Mouse (Mus musculus) ES-E14 (cell line): Measurements from ENCODE around the gene 2310011J03Rik. TPM values are rescaled to one million over a fixed set of nuclear protein-coding genes. Genes with fewer than 3 reads are reported as not detected.
A peak's percentile ranks its signal among the peaks of the same experiment; 100 is the strongest.

ENCODE experiments used
- DNase-seq: peaks from one replicate; pipeline ENCODE4 v3.0.0-alpha.2; 2013; ENCODE audit warnings: low read depth, low spot score
- H3K27ac ChIP-seq: 2 replicates; pipeline ENCODE4 v1.5.1; 2012; ENCODE audit warnings: low read depth, mild to moderate bottlenecking, low read length, moderate library complexity, mixed read lengths; ENCODE audit not compliant: poor library complexity, insufficient read depth, severe bottlenecking
- H3K36me3 ChIP-seq: 2 replicates; pipeline ENCODE4 v1.6.1; 2012; ENCODE audit warnings: mild to moderate bottlenecking, low read length, moderate library complexity, mixed read lengths; ENCODE audit not compliant: control insufficient read depth, poor library complexity, insufficient read depth, severe bottlenecking
- H3K4me1 ChIP-seq, 2 experiments: fragments of 150-350 bp in 1 of 2; sonication (generic) in 1 of 2; 2 replicates each; pipeline ENCODE4 v1.6.1; 2012; ENCODE audit warnings: low read length in 2 of 2, mild to moderate bottlenecking in 1 of 2, mixed read lengths in 1 of 2; ENCODE audit not compliant: control insufficient read depth in 2 of 2, insufficient read depth in 2 of 2, poor library complexity in 1 of 2
- H3K4me3 ChIP-seq, 2 experiments: fragments of 150-350 bp in 1 of 2; sonication (generic) in 1 of 2; 2 replicates each; pipeline ENCODE4 v1.5.1; 2012; ENCODE audit warnings: low read length in 2 of 2, low read depth in 1 of 2, mild to moderate bottlenecking in 1 of 2, mixed read lengths in 1 of 2; ENCODE audit not compliant: insufficient read depth in 1 of 2, poor library complexity in 1 of 2, severe bottlenecking in 1 of 2
- H3K9ac ChIP-seq: 2 replicates; pipeline ENCODE4 v1.6.1; 2012; ENCODE audit warnings: low read depth, mild to moderate bottlenecking, low read length, mixed read lengths; ENCODE audit not compliant: poor library complexity, insufficient read depth, severe bottlenecking
- H3K9me3 ChIP-seq: fragments of 150-350 bp; sonication (generic); 2 replicates; pipeline ENCODE4 v1.6.1; 2012; ENCODE audit warnings: low read depth, mild to moderate bottlenecking, low read length; ENCODE audit not compliant: control insufficient read depth, insufficient read depth
- CHD2 ChIP-seq: IDR thresholded peaks from 2 replicates; pipeline ENCODE4 v1.6.1; 2014; ENCODE audit warnings: mild to moderate bottlenecking, low read depth, low read length, inconsistent platforms
- HCFC1 ChIP-seq: IDR thresholded peaks from 2 replicates; pipeline ENCODE4 v1.6.1; 2012; ENCODE audit warnings: low read length, inconsistent platforms, borderline replicate concordance; ENCODE audit not compliant: insufficient read depth
- MAFK ChIP-seq: IDR thresholded peaks from 2 replicates; pipeline ENCODE4 v1.6.1; 2014; ENCODE audit warnings: mild to moderate bottlenecking, low read depth, low read length, inconsistent platforms; ENCODE audit not compliant: insufficient read depth
- ZC3H11A ChIP-seq: IDR thresholded peaks from 2 replicates; pipeline ENCODE4 v1.6.1; 2012; ENCODE audit warnings: low read depth, mild to moderate bottlenecking, inconsistent platforms, low read length, borderline replicate concordance
- ZNF384 ChIP-seq: IDR thresholded peaks from 2 replicates; pipeline ENCODE4 v1.6.1; 2012; ENCODE audit warnings: low read depth, low read length, inconsistent platforms
- in situ Hi-C, 2 experiments: fragments of 600-800 bp; cut with MboI; formaldehyde crosslinking; loops; one replicate each; pipeline ENCODE4 v1.15.1; 2025; ENCODE audit warnings: low sequenced_read_pairs in 2 of 2, inconsistent platforms in 1 of 2; ENCODE audit not compliant: unreplicated experiment in 2 of 2
- total RNA-seq: library from RNA; depleted of rRNA; stranded (reverse); fragments of 300-350 nt; gene quantifications from 2 replicates; pipeline ENCODE4 v1.2.3, GENCODE M21; 2012

The 2310011J03Rik gene
- total RNA-seq, 1 experiment, result 33.4 TPM

GRCm38 (mm10) chr10:80324120-80325037 lies 4.0 kb upstream of the 2310011J03Rik start:
- Histone ChIP-seq H3K9ac (no peak overlapping the region), H3K27ac (no peak overlapping the region), H3K4me3 (no peak overlapping the region; a peak in 1 of 4 replicates), H3K9me3 (no peaks in the 10 kb centered on the region), H3K36me3 (no peaks in the 10 kb centered on the region), H3K4me1 (peaks cover 0 to 29% of the 10 kb centered on the region in 2 experiments; a peak in 2 of 4 replicates)
- TF ChIP-seq MAFK (no peak), HCFC1 (no peak), ZC3H11A (no peak), CHD2 (no peak), ZNF384 (no peak)
- no peak for DNase-seq
- in situ Hi-C loops, result no loop called here

GRCm38 (mm10) chr10:80323261-80324119 lies 3.2 kb upstream of the 2310011J03Rik start:
- H3K36me3 ChIP-seq, result peaks cover 5% of the 10 kb centered on the region; the same call in 1 of the 2 replicates
- H3K9ac ChIP-seq, result peak overlapping the region; percentile 46
- in situ Hi-C loops, result no loop called here
- no peak overlapping the region for H3K27ac ChIP-seq
- peaks cover 0 to 22% of the 10 kb centered on the region in 2 experiments; a peak in 1 of 4 replicates for H3K4me1 ChIP-seq
- no peak for DNase-seq
- no peak for TF ChIP-seq ZC3H11A
- no peak for TF ChIP-seq CHD2
- no peak for TF ChIP-seq ZNF384
- no peak for TF ChIP-seq MAFK
- no peak for TF ChIP-seq HCFC1
- peak overlapping the region; percentile 73 to 76 for H3K4me3 ChIP-seq
- no peaks in the 10 kb centered on the region for H3K9me3 ChIP-seq

DNA sequence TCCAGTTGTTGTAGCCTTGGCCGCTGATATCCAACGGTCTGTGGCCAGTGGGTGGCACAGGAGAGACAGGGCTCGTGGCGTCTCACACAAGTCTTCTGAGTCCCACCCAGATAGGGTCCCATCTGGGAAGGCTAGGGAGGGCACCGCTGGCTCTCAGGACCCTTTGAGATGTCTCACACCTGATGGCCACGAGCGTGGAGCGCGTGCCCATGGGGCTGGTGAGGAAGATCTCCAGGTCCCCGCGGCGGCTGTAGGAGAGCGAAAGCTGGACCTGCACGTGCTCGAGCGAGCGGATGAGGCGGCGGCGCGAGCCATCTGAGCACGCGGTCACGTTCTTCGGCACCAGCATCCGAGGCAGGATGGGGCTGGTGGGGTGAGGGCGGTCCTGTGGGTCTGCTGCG lies 2.5 kb upstream of the 2310011J03Rik start:
- Histone ChIP-seq H3K9ac (peak overlapping the region; percentile 46), H3K4me3 (peak overlapping the region; percentile 73 to 76), H3K36me3 (peaks cover 5% of the 10 kb centered on the region; the same call in 1 of the 2 replicates), H3K9me3 (no peaks in the 10 kb centered on the region), H3K4me1 (peaks cover 0 to 22% of the 10 kb centered on the region in 2 experiments; a peak in 1 of 4 replicates), H3K27ac (no peak overlapping the region)
- TF ChIP-seq CHD2 (no peak), HCFC1 (no peak), ZNF384 (no peak), ZC3H11A (no peak), MAFK (no peak)
- DNase-seq, result no peak
- in situ Hi-C loops, result no loop called here

DNA sequence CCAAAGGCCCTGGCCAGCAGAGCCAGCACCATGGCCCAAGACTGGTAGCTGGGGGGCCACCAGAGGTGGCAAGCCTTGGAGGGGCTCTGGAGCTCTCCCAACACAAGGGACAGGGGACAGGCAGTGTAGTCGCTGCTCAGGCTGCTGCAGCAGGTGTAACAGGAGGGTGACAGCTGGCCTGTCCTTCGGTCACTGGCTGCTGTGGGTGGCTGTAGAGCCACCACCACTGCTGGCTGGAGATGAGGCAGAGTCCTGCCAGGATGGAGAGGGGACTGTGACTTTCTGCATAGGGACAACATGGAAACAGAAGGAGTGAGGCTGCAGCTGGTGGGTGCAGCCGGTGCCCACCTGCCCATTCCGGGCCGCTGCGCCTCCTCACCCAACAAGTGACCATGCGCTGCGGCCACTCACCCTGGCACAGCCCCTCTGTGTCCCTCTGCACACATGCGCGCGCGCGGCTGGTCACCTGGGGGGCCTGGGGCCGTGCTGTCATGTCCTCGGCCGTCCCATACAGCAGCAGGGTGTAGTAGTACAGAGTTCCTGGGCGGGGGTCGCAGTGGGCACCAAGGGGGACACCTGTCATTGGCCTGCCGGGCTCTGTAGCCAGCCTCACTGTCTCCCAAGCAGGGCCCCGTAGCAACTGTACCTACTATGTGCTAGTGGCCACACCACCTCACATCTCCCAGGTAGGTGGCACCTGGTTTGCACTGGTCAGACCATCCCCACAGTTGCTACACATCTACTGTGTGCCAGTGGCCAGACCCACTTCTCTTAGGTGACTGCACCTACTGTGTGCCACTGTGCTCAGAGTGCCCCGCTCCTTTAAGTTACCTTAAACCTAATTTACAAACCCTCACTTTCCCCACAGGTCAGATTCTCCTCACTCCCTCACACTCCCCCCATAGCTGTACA lies 1.6 kb upstream of the 2310011J03Rik start:
- Histone ChIP-seq H3K27ac (no peak overlapping the region), H3K36me3 (peaks cover 7% of the 10 kb centered on the region; the same call in 1 of the 2 replicates), H3K9ac (no peak overlapping the region), H3K9me3 (no peaks in the 10 kb centered on the region), H3K4me3 (no peak overlapping the region), H3K4me1 (peaks cover 0 to 22% of the 10 kb centered on the region in 2 experiments; a peak in 1 of 4 replicates)
- TF ChIP-seq CHD2 (no peak), HCFC1 (no peak), ZC3H11A (no peak), ZNF384 (no peak), MAFK (no peak)
- in situ Hi-C loops, result no loop called here
- DNase-seq, result no peak
